Mouse (Mus musculus): ENCODE measurements around the gene Cdc42se1.

- TF ChIP-seq CTCF (IDR thresholded peaks at IDR 0.05; ENCODE audit: low read depth, low read length) (no peak), GATA2 (IDR thresholded peaks at IDR 0.05; ENCODE audit: borderline replicate concordance, low read depth, low read length) (no peak), TAL1 (conservative IDR thresholded peaks at IDR 0.05; ENCODE audit: low read depth, low read length) (no peak)
These were observed 5.5 kb upstream of the Cdc42se1 start for GRCm38 (mm10) chr3:95223041-95223440.

Data from G1E (cell line).